Mouse (Mus musculus): ENCODE measurements around the gene Glis1. TPM values are rescaled to one million over a fixed set of nuclear protein-coding genes. Genes with fewer than 3 reads are reported as not detected.

Glis1 gene
- polyA plus RNA-seq, 2 experiments: 9.0 to 10.0 TPM

GRCm38 (mm10) chr4:107568881-107569443 lies 134.6 kb downstream of the Glis1 start:
- Histone ChIP-seq H3K27me3 (ENCODE audit: control insufficient read depth, insufficient read depth, low read length) (no peaks in the 10 kb centered on the region), H3K36me3 (ENCODE audit: control insufficient read depth, insufficient read depth, low read length) (no peaks in the 10 kb centered on the region), H3K4me1 (ENCODE audit: control insufficient read depth, insufficient read depth, low read length) (peaks cover 12% of the 10 kb centered on the region), H3K4me2 (replicated peaks; ENCODE audit: low read depth, low read length, severe bottlenecking) (no peak overlapping the region), H3K9me3 (ENCODE audit: control insufficient read depth, low read length) (no peaks in the 10 kb centered on the region), H3K4me3 (replicated peaks; ENCODE audit: low read length) (no peak overlapping the region), H3K27ac (replicated peaks; ENCODE audit: low read depth, low read length) (no peak overlapping the region), H3K9ac (ENCODE audit: low read depth, low read length, severe bottlenecking) (no peak overlapping the region)
- TF ChIP-seq POLR2A (IDR thresholded peaks at IDR 0.05; ENCODE audit: borderline replicate concordance, extremely low read depth, insufficient read depth, insufficient read length): no peak
- DNase-seq (ENCODE audit: low spot score) (no peak), ATAC-seq (ENCODE audit: low FRiP score, low read depth) (no peak)
- 91% methylated on average over 7 of the region's 7 CpGs for WGBS

DNA sequence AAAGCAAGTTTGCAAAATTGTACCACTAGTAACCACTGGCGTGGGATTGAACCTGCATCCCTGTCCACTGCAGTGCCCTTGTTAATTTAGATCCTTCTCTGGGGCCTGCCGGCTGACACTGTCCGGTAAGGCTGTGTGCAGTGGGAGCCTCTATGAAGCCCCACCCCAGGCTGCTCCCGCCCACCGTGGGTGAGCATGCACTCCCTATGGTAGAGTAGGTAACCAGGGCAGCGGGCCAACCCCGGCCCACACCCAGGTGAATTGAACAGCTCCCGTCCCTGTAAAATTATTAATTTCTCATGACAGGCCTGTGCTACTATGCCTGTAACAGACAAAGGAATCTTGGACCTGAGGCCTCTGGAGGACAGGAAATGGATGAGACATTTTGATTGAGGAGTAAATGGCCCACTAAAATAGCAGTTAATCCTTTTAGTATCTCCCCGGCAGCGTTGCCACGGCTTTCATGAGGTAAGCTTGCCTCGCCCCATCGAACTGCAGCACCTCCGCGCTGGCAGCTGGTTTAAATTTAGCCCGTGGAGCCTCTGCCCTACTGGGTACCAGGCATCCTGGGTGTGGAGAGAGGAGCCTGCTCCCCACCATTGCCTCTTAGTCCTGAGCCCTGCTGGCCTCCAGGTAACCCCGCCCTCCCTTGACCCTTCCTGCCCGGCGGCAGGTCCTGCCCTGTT lies 136.1 kb downstream of the Glis1 start:
- Histone ChIP-seq H3K4me1 (ENCODE audit: control insufficient read depth, insufficient read depth, low read length) (peaks cover 12% of the 10 kb centered on the region), H3K4me2 (replicated peaks; ENCODE audit: low read depth, low read length, severe bottlenecking) (no peak overlapping the region), H3K9me3 (ENCODE audit: control insufficient read depth, low read length) (no peaks in the 10 kb centered on the region), H3K27me3 (ENCODE audit: control insufficient read depth, insufficient read depth, low read length) (no peaks in the 10 kb centered on the region), H3K36me3 (ENCODE audit: control insufficient read depth, insufficient read depth, low read length) (no peaks in the 10 kb centered on the region), H3K27ac (replicated peaks; ENCODE audit: low read depth, low read length) (no peak overlapping the region), H3K4me3 (replicated peaks; ENCODE audit: low read length) (no peak overlapping the region), H3K9ac (ENCODE audit: low read depth, low read length, severe bottlenecking) (no peak overlapping the region)
- no peak for ATAC-seq (ENCODE audit: low FRiP score, low read depth)
- no peak for TF ChIP-seq POLR2A (IDR thresholded peaks at IDR 0.05; ENCODE audit: borderline replicate concordance, extremely low read depth, insufficient read depth, insufficient read length)
- 30% methylated on average over 19 of the region's 19 CpGs for WGBS
- no peak for DNase-seq (ENCODE audit: low spot score)

DNA sequence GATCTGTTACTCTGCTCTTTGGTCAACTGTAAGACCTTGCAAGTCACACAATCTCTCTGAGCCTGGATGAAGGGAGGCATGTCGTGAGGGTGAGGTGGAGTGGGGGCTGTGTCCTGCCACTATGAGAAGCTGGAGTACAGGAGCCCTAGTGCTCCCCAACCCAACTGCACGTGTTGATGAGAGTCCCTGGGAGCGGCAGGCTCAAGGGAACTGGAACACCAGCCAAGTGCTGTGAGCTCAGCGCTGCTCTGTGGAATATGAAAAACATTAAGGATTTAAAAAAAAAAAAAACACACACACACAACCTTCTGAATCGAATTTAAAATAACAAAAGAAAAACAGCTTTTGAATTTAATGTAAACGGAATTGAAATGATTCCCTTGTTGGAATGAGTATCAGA lies 141.4 kb downstream of the Glis1 start:
- H3K9me3 ChIP-seq (ENCODE audit: control insufficient read depth, low read length): no peaks in the 10 kb centered on the region
- no peak overlapping the region for H3K9ac ChIP-seq (ENCODE audit: low read depth, low read length, severe bottlenecking)
- ATAC-seq (ENCODE audit: low FRiP score, low read depth): no peak
- no peak overlapping the region for H3K4me2 ChIP-seq (replicated peaks; ENCODE audit: low read depth, low read length, severe bottlenecking)
- H3K4me1 ChIP-seq (ENCODE audit: control insufficient read depth, insufficient read depth, low read length): peaks cover 25% of the 10 kb centered on the region
- H3K4me3 ChIP-seq (replicated peaks; ENCODE audit: low read length): no peak overlapping the region
- no peaks in the 10 kb centered on the region for H3K36me3 ChIP-seq (ENCODE audit: control insufficient read depth, insufficient read depth, low read length)
- no peak for DNase-seq (ENCODE audit: low spot score)
- H3K27me3 ChIP-seq (ENCODE audit: control insufficient read depth, insufficient read depth, low read length): no peaks in the 10 kb centered on the region
- no peak overlapping the region for H3K27ac ChIP-seq (replicated peaks; ENCODE audit: low read depth, low read length)
- no peak for TF ChIP-seq POLR2A (IDR thresholded peaks at IDR 0.05; ENCODE audit: borderline replicate concordance, extremely low read depth, insufficient read depth, insufficient read length)
- 63% methylated on average over 6 of the region's 6 CpGs for WGBS

DNA sequence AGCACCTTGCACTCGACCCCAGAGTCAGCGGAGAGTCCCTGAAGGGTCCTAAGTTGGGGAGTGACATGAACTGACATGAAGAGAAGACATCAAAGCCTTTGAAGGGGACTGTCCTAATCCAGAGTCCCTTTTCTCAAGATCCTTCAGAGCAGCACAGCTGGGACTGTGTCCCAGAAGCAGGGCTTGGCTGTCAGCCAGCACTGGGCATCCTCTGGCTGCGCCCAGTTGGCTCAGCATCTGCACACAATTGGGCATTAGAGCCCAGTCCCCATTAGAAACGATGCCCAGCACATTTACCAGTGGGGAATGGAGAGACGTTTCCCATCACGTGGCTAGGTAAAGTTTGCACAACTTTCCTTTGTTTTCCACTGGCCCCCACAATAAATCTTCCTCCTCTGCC lies 142.4 kb downstream of the Glis1 start:
- no peak overlapping the region for H3K27ac ChIP-seq (replicated peaks; ENCODE audit: low read depth, low read length)
- no peaks in the 10 kb centered on the region for H3K27me3 ChIP-seq (ENCODE audit: control insufficient read depth, insufficient read depth, low read length)
- TF ChIP-seq POLR2A (IDR thresholded peaks at IDR 0.05; ENCODE audit: borderline replicate concordance, extremely low read depth, insufficient read depth, insufficient read length): no peak
- H3K9me3 ChIP-seq (ENCODE audit: control insufficient read depth, low read length): no peaks in the 10 kb centered on the region
- no peak overlapping the region for H3K4me2 ChIP-seq (replicated peaks; ENCODE audit: low read depth, low read length, severe bottlenecking)
- peaks cover 24% of the 10 kb centered on the region for H3K4me1 ChIP-seq (ENCODE audit: control insufficient read depth, insufficient read depth, low read length)
- H3K9ac ChIP-seq (ENCODE audit: low read depth, low read length, severe bottlenecking): no peak overlapping the region
- no peaks in the 10 kb centered on the region for H3K36me3 ChIP-seq (ENCODE audit: control insufficient read depth, insufficient read depth, low read length)
- ATAC-seq (ENCODE audit: low FRiP score, low read depth): no peak
- no peak overlapping the region for H3K4me3 ChIP-seq (replicated peaks; ENCODE audit: low read length)
- no peak for DNase-seq (ENCODE audit: low spot score)
- 43% methylated on average over 6 of the region's 6 CpGs for WGBS

DNA sequence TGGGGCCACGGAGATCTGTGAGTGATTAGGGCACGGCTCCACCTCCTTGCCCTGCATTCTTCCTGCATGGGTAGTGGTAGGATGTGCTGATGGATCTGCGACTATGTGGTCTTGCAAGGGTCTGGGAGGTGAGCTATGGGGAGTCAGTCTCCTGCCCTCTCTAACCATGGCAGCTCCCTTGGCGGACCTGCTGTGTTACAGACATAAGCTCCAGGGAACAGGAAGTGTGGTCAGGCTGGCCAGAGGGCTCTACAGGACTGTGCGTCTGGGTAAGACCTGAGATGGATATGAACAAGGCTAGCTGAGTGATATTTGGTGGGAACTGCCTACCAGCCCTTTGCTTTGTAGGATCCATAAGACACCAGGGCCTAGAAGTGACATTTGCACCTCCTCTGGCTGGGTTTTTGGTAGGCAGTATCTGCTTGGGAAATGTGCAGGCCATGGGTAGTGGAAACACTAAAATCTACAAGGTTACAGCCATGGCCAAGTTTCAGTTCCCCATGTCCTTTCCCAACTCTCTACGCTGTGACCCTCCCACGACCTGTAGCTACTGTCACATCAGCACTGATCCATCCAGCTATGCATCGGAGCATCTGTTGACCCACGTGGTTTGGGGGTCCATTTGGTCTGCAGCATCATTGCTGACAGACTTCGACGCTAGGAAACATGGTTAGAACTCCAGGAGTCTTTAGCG lies 142.9 kb downstream of the Glis1 start:
- H3K4me3 ChIP-seq (replicated peaks; ENCODE audit: low read length): no peak overlapping the region
- H3K27me3 ChIP-seq (ENCODE audit: control insufficient read depth, insufficient read depth, low read length): no peaks in the 10 kb centered on the region
- TF ChIP-seq POLR2A (IDR thresholded peaks at IDR 0.05; ENCODE audit: borderline replicate concordance, extremely low read depth, insufficient read depth, insufficient read length): no peak
- ATAC-seq (ENCODE audit: low FRiP score, low read depth) (no peak), DNase-seq (ENCODE audit: low spot score) (no peak)
- 70% methylated on average over 12 of the region's 12 CpGs for WGBS
- peaks cover 24% of the 10 kb centered on the region for H3K4me1 ChIP-seq (ENCODE audit: control insufficient read depth, insufficient read depth, low read length)
- H3K9ac ChIP-seq (ENCODE audit: low read depth, low read length, severe bottlenecking): no peak overlapping the region
- no peaks in the 10 kb centered on the region for H3K36me3 ChIP-seq (ENCODE audit: control insufficient read depth, insufficient read depth, low read length)
- no peak overlapping the region for H3K4me2 ChIP-seq (replicated peaks; ENCODE audit: low read depth, low read length, severe bottlenecking)
- H3K27ac ChIP-seq (replicated peaks; ENCODE audit: low read depth, low read length): no peak overlapping the region
- no peaks in the 10 kb centered on the region for H3K9me3 ChIP-seq (ENCODE audit: control insufficient read depth, low read length)
